Mouse (Mus musculus) CH12.LX (cell line): Measurements from ENCODE around the gene Ccdc6.

ENCODE experiments used
- CTCF ChIP-seq, 2 experiments: IDR thresholded peaks in 1 of 2; conservative IDR thresholded peaks in 1 of 2; 2 replicates each; pipeline ENCODE4 v1.5.1; 2011 to 2012; ENCODE audit warnings: low read depth in 2 of 2, low read length in 2 of 2, improper control_type of control experiment in 1 of 2, inconsistent platforms in 1 of 2, mild to moderate bottlenecking in 1 of 2, moderate library complexity in 1 of 2
- EP300 ChIP-seq: IDR thresholded peaks from 2 replicates; pipeline ENCODE4 v1.6.1; 2011; ENCODE audit warnings: low read length, improper control_type of control experiment
- ETS1 ChIP-seq: conservative IDR thresholded peaks from 2 replicates; pipeline ENCODE4 v1.6.1; 2012; ENCODE audit warnings: low read depth, mild to moderate bottlenecking, inconsistent platforms, low read length, improper control_type of control experiment, moderate library complexity
- GABPA ChIP-seq: IDR thresholded peaks from 2 replicates; pipeline ENCODE4 v1.6.1; 2012; ENCODE audit warnings: low read depth, low read length, improper control_type of control experiment, inconsistent platforms; ENCODE audit not compliant: insufficient replicate concordance
- NRF1 ChIP-seq: IDR thresholded peaks from 2 replicates; pipeline ENCODE4 v1.6.1; 2014; ENCODE audit warnings: low read depth, mild to moderate bottlenecking, inconsistent platforms, low read length, improper control_type of control experiment, moderate library complexity
- PAX5 ChIP-seq: IDR thresholded peaks from 2 replicates; pipeline ENCODE4 v1.6.1; 2012; ENCODE audit warnings: low read length, inconsistent platforms, mixed read lengths
- POLR2A ChIP-seq: IDR thresholded peaks from 2 replicates; pipeline ENCODE4 v1.6.1; 2011; ENCODE audit warnings: low read depth, mild to moderate bottlenecking, improper control_type of control experiment, low read length
- RCOR1 ChIP-seq: conservative IDR thresholded peaks from 2 replicates; pipeline ENCODE4 v1.6.1; 2012; ENCODE audit warnings: low read depth, mild to moderate bottlenecking, inconsistent platforms, low read length, improper control_type of control experiment

GRCm38 (mm10) chr10:70055291-70055690 lies 41.6 kb upstream of the Ccdc6 start:
- TF ChIP-seq CTCF (conservative IDR thresholded peaks at IDR 0.05 in 1 of 2, IDR thresholded peaks at IDR 0.05 in 1 of 2; ENCODE audit: low read depth in 2 of 2, low read length in 2 of 2) (no peak), GABPA (no peak), EP300 (peak; percentile 41; the same call in 1 of the 2 replicates), POLR2A (no peak), RCOR1 (no peak), PAX5 (no peak), ETS1 (peak; percentile 50; the same call in 1 of the 2 replicates), NRF1 (no peak)
